Mouse (Mus musculus) neural tube, embryonic 14.5 days (tissue): ENCODE measurements around the gene 5730522E02Rik. TPM values are rescaled to one million over a fixed set of nuclear protein-coding genes. Genes with fewer than 3 reads are reported as not detected.

Experiments
- ATAC-seq: fragments of 200-750 bp; cut with Nextera tagmentation; 2 replicates; pipeline ENCODE4 v1.8.0; 2017; ENCODE audit warnings: low read depth, mild to moderate bottlenecking, moderate TSS enrichment, moderate library complexity
- H3K27ac ChIP-seq: fragments of 300-500 bp; sonication (generic); 2 replicates; pipeline ENCODE4 v1.5.1; 2014; ENCODE audit warnings: low read depth, mild to moderate bottlenecking, control low read depth, low read length, moderate library complexity, mixed read lengths
- H3K27me3 ChIP-seq: fragments of 300-500 bp; sonication (generic); 2 replicates; pipeline ENCODE4 v1.6.1; 2014; ENCODE audit warnings: low read length; ENCODE audit not compliant: control insufficient read depth, insufficient read depth
- H3K36me3 ChIP-seq: fragments of 300-500 bp; sonication (generic); 2 replicates; pipeline ENCODE4 v1.6.1; 2014; ENCODE audit warnings: low read length, mixed read lengths; ENCODE audit not compliant: control insufficient read depth, insufficient read depth
- H3K4me1 ChIP-seq: fragments of 300-500 bp; sonication (generic); 2 replicates; pipeline ENCODE4 v1.6.1; 2014; ENCODE audit warnings: low read length; ENCODE audit not compliant: control insufficient read depth, insufficient read depth
- H3K4me2 ChIP-seq: fragments of 300-500 bp; sonication (generic); 2 replicates; pipeline ENCODE4 v1.6.1; 2014; ENCODE audit warnings: mild to moderate bottlenecking, low read depth, low read length, control low read depth
- H3K4me3 ChIP-seq: fragments of 300-500 bp; sonication (generic); 2 replicates; pipeline ENCODE4 v1.5.1; 2014; ENCODE audit warnings: low read depth, low read length, control low read depth, mixed read lengths
- H3K9ac ChIP-seq: fragments of 300-500 bp; sonication (generic); replicated peaks from 2 replicates; pipeline ENCODE4 v1.6.1; 2014; ENCODE audit warnings: low read depth, mild to moderate bottlenecking, control low read depth, low read length, mixed read lengths
- H3K9me3 ChIP-seq: fragments of 300-500 bp; sonication (generic); 2 replicates; pipeline ENCODE4 v1.6.1; 2016; ENCODE audit warnings: low read length; ENCODE audit not compliant: control insufficient read depth
- WGBS: fragments of 180-500 bp; shearing (Covaris S2); extraction: QIAGEN DNeasy Blood & Tissue Kit; methylation state at CpG from one replicate; pipeline ENCODE4 v1.1.7; 2014; 5-methylcytosine and 5-hydroxymethylcytosine counted together
- polyA plus RNA-seq: library from polyadenylated mRNA; unstranded; fragments of >200 nt; fragmentation: Nextera tagmentation; extraction: Ambion mirVana; gene quantifications from 2 replicates; pipeline ENCODE4 v1.2.1, GENCODE M21; 2014

Gene 5730522E02Rik
- polyA plus RNA-seq, 1 experiment from 2014 or later = 20.0 TPM

DNA sequence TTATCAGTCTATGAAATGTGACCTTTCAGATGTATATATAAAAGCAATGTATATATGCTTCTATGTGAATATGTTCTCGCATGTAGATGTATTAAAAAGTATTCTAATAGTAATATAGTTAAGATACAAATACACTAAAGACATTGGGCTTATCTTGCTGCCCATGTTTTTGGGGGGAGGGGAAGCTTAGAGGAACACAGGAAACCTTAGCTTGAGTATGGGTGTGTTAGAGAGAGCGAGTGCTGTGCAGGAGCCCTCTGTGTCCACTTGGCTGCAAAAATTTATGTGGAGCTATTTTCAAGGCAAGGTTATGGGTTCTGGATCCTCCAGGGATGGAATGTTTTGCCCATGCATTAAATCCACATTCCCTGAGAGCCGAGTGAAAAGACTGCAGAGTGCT lies 15.1 kb downstream of the 5730522E02Rik start:
- no peak overlapping the region for H3K27ac ChIP-seq
- no peak for ATAC-seq
- H3K27me3 ChIP-seq = no peaks in the 10 kb centered on the region
- H3K36me3 ChIP-seq = no peaks in the 10 kb centered on the region
- no peaks in the 10 kb centered on the region for H3K4me1 ChIP-seq
- WGBS = 83% methylated on average over 3 of the region's 3 CpGs
- no peaks in the 10 kb centered on the region for H3K9me3 ChIP-seq
- H3K9ac ChIP-seq = no peak overlapping the region
- no peak overlapping the region for H3K4me3 ChIP-seq
- no peak overlapping the region for H3K4me2 ChIP-seq

DNA sequence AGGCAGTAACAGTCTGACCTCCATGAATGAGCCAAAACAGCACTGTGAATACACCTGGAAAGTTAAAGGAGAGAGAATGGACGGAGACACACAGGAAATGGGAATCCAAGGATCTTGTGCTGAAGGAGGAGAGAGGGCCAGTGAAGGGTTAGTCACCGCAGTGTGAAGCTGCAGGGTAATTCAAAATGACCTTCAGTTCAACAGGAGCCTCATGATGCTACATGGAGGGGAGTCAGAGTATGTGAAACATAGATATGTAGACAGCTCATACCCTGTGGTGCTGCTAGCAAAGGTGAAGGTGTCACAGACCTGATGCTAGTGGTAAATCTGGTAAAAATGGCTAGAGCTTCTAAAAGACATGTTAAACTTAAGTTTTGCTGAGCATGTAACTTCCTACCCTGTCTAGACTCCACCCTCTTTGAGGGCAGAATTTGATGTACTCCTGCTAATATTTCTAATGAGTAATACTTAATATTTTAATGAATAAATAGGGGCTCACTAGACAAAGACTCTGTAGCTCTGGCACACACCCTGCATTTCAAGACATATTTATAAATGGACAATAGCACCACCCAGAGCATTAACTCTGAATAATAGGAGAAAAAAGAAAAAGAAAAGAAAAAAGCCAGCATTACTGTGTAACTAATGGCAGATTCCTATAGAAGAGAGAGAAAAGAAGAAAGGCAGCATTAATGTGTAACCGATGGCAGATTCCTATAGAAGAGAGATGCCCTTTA lies 23.2 kb downstream of the 5730522E02Rik start:
- H3K4me3 ChIP-seq = no peak overlapping the region
- no peak overlapping the region for H3K9ac ChIP-seq
- no peaks in the 10 kb centered on the region for H3K36me3 ChIP-seq
- H3K9me3 ChIP-seq = no peaks in the 10 kb centered on the region
- WGBS = 76% methylated on average over 3 of the region's 3 CpGs
- no peak for ATAC-seq
- H3K27me3 ChIP-seq = no peaks in the 10 kb centered on the region
- H3K4me1 ChIP-seq = no peaks in the 10 kb centered on the region
- H3K27ac ChIP-seq = no peak overlapping the region
- no peak overlapping the region for H3K4me2 ChIP-seq

DNA sequence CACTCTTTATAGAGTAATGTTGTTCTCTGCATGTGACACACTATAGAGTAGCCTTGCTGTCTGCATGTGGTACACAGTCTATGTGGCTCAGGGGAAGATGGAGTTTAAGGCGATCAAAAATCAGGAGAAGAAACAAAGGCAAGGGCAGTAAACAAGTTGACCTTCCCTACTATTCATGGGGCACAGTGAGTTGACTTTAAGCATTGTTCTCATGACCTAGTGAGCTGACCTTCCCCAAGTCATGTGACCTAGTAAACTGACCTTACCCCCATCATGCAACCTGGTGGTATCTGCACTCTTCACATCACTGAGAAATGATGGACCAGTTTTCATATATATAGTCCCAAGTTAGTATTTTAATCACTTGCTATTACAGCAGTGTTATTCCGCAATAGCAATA lies 40.0 kb downstream of the 5730522E02Rik start:
- 85% methylated on average over 2 of the region's 2 CpGs for WGBS
- H3K4me2 ChIP-seq = no peak overlapping the region

DNA sequence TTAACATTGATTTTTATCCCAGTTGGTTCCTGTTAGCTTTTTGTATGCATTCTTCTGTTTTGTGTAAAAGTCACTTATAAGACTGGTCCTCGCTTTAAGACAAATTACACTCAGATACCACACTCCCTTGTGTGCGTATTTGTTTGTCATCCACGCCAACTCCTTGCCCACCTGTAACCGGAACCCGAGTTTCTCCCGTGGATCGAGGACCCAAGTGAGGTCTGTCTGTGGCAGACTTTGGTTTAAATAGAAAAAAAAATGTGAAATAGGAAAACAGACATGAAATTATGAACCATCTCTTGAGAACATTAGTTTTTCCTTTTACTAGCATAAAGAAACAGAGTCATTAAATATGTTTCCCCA lies 43.0 kb downstream of the 5730522E02Rik start:
- 97% methylated on average over 7 of the region's 7 CpGs for WGBS
- ATAC-seq = no peak
- H3K27me3 ChIP-seq = no peaks in the 10 kb centered on the region
- H3K9me3 ChIP-seq = no peaks in the 10 kb centered on the region
- H3K9ac ChIP-seq = no peak overlapping the region
- no peak overlapping the region for H3K4me3 ChIP-seq
- H3K36me3 ChIP-seq = no peaks in the 10 kb centered on the region
- H3K27ac ChIP-seq = no peak overlapping the region
- no peak overlapping the region for H3K4me2 ChIP-seq
- H3K4me1 ChIP-seq = no peaks in the 10 kb centered on the region

More for the DNA sequence above, 40.0 kb downstream of the 5730522E02Rik start:
- no peak overlapping the region for H3K27ac ChIP-seq
- no peaks in the 10 kb centered on the region for H3K27me3 ChIP-seq
- ATAC-seq = no peak
- H3K36me3 ChIP-seq = no peaks in the 10 kb centered on the region
- H3K4me3 ChIP-seq = no peak overlapping the region
- no peak overlapping the region for H3K9ac ChIP-seq
- no peaks in the 10 kb centered on the region for H3K9me3 ChIP-seq
- H3K4me1 ChIP-seq = no peaks in the 10 kb centered on the region

DNA sequence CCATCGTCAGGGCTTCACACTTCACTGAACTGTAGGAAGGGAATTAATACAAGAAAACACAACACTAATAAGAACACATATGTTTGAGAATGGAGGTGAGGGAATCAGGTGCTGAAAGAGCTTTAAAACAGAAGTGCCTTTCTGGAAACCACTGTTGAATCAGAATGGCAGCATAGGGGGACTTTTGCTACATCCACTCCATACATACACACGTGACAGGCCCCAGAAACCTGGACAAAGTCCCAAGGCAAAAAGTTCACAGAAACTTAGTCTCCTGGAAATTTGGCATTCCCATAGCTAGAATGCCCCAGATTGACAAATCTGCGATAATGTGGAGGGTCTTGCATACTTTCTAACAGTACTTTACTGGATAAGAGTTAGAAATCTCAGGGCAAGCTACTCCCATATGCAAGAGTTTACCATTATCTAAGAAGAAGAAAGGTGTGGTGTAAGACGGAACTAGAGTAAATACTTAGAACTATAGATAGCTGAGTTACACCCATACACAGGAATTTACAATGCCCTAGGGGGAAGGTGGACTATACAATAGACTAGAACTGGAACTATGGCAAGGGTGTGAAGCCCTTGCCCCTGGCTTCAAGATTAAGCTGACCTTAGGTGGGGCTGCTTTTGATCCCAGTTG lies 43.5 kb downstream of the 5730522E02Rik start:
- ATAC-seq = no peak
- 80% methylated on average over 4 of the region's 4 CpGs for WGBS
- H3K4me2 ChIP-seq = no peak overlapping the region
- no peak overlapping the region for H3K4me3 ChIP-seq
- H3K36me3 ChIP-seq = no peaks in the 10 kb centered on the region
- no peaks in the 10 kb centered on the region for H3K27me3 ChIP-seq
- no peaks in the 10 kb centered on the region for H3K9me3 ChIP-seq
- H3K4me1 ChIP-seq = no peaks in the 10 kb centered on the region
- no peak overlapping the region for H3K9ac ChIP-seq
- H3K27ac ChIP-seq = no peak overlapping the region

DNA sequence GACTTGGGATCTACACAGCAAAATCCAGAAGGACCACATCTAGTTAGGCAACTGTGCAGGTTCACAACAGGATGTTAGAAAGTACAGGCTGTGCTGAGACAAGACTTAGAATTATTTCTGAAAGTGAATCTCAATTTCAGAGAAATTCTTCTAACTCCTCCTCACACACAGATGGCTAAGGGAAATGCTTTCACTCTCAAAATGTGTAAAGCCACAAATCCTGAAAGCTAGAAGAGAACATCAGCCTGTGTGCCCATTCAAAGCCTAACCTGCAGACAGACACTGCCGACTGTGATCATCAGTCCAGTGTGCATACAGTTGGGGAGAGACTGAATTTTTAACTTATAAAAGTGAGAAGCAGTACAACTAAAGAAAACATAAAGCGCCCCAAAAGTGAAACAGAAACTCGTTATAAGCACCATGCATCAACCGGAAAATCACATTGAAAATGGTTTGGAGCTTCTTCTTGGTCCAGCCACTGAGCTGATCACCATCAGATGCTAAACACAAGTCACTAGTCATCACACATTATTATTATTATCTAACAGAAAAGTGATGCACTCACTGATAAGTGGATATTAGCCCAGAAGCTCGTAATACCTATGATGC lies 45.8 kb downstream of the 5730522E02Rik start:
- H3K4me2 ChIP-seq = no peak overlapping the region
- WGBS = 93% methylated on average over 5 of the region's 5 CpGs

DNA sequence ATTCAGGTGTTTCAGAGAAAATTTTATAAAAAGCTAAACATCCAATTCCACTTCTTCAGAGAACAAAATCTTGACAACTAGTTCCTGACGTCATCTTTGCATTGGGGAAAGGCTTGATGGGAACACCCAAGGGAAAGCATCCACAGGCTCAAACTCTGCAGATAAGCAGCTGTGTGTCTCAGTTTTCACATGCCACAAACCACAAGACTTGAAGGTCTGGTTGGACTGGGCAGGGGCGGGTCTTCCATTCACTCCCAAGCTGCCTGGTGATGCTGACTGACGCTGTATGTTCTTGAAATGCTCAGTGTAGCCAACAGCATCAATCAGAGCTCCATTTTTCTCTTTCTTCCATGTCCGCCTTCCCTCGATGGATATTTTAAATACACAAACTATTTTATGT lies 49.2 kb downstream of the 5730522E02Rik start:
- Histone ChIP-seq H3K27me3 (no peaks in the 10 kb centered on the region), H3K27ac (no peak overlapping the region), H3K36me3 (no peaks in the 10 kb centered on the region), H3K9ac (no peak overlapping the region), H3K4me3 (no peak overlapping the region), H3K4me2 (no peak overlapping the region), H3K4me1 (no peaks in the 10 kb centered on the region), H3K9me3 (no peaks in the 10 kb centered on the region)
- WGBS = 93% methylated on average over 5 of the region's 5 CpGs
- no peak for ATAC-seq

More for the DNA sequence above, 45.8 kb downstream of the 5730522E02Rik start:
- no peaks in the 10 kb centered on the region for H3K4me1 ChIP-seq
- H3K9ac ChIP-seq = no peak overlapping the region
- no peak for ATAC-seq
- no peaks in the 10 kb centered on the region for H3K9me3 ChIP-seq
- no peaks in the 10 kb centered on the region for H3K27me3 ChIP-seq
- H3K27ac ChIP-seq = no peak overlapping the region
- H3K36me3 ChIP-seq = no peaks in the 10 kb centered on the region
- H3K4me3 ChIP-seq = no peak overlapping the region

DNA sequence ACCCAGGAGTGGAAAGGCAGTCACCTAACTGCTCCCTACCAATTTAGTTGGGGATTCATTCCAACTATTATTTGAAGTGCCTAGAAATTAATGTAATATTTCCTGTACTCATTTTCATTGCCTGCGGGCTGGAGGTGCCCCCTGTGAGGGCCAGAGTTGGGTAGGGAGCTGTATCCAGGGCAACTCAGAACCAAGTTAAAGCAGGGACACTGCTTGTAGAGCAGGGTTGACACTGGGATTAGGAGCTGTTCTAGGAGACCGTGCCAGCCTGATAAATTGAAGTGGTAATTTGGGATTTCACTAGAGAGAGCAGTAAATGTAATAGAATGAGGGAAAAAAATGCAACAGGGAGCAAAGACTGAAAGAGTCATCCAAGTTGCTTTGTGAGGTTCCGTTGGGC lies 51.5 kb downstream of the 5730522E02Rik start:
- H3K36me3 ChIP-seq = no peaks in the 10 kb centered on the region
- 59% methylated on average over 3 of the region's 3 CpGs for WGBS
- no peak overlapping the region for H3K27ac ChIP-seq
- no peak overlapping the region for H3K4me2 ChIP-seq
- H3K4me3 ChIP-seq = no peak overlapping the region
- ATAC-seq = no peak
- no peaks in the 10 kb centered on the region for H3K27me3 ChIP-seq
- H3K4me1 ChIP-seq = no peaks in the 10 kb centered on the region
- H3K9me3 ChIP-seq = no peaks in the 10 kb centered on the region
- H3K9ac ChIP-seq = no peak overlapping the region

DNA sequence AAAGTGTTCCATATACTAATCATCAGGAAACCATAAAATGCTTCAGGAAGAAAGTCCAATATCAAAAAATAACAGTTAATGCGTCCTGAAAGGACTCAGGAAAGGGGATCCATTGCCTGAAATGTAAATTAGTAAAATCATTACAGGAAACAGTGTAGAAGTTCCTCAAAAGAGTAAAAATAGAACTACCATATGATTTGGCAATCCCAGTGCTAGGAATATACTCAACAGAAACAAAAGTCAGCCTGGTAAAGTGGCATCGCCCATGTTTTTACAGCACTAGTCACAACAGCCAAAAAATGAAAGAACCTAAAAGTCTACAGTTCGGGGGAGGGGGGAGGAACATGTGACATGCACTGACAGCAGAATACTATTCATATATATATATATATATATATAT lies 70.5 kb downstream of the 5730522E02Rik start:
- no peak overlapping the region for H3K4me3 ChIP-seq
- H3K36me3 ChIP-seq = no peaks in the 10 kb centered on the region
- H3K27ac ChIP-seq = no peak overlapping the region
- H3K27me3 ChIP-seq = no peaks in the 10 kb centered on the region
- H3K4me1 ChIP-seq = no peaks in the 10 kb centered on the region
- no peak overlapping the region for H3K9ac ChIP-seq
- WGBS = 88% methylated on average over 3 of the region's 3 CpGs
- ATAC-seq = no peak
- H3K4me2 ChIP-seq = no peak overlapping the region
- no peaks in the 10 kb centered on the region for H3K9me3 ChIP-seq
